Mouse (Mus musculus): ENCODE data around the gene Apbb2.

- peak; percentile 69 for TF ChIP-seq CTCF (conservative IDR thresholded peaks at IDR 0.05; ENCODE audit: low read length)
- TF ChIP-seq POU5F1 (IDR thresholded peaks at IDR 0.05; ENCODE audit: borderline replicate concordance, low read length) = no peak
- no peak for TF ChIP-seq NANOG (IDR thresholded peaks at IDR 0.05; ENCODE audit: borderline replicate concordance, low read length)
Measured at GRCm38 (mm10) chr5:66319341-66319740, 299.2 kb downstream of the Apbb2 start.
